Mouse (Mus musculus) midbrain, embryonic 10.5 days (tissue): Measurements from ENCODE around the gene Mdp1. TPM values are rescaled to one million over a fixed set of nuclear protein-coding genes. Genes with fewer than 3 reads are reported as not detected.

Experiments
- polyA plus RNA-seq: library from polyadenylated mRNA; unstranded; fragments of >200 nt; fragmentation: Nextera tagmentation; extraction: Ambion mirVana; gene quantifications from 2 replicates; pipeline ENCODE4 v1.2.1, GENCODE M21; 2016

Gene Mdp1
- polyA plus RNA-seq, 1 experiment from 2014 or later: 65.3 TPM

Other genes starting within 250 kb of the Mdp1 start
- 60.9 and 64.5 TPM in 2 replicates for gene Dhrs4, start 181.8 kb downstream of the Mdp1 start, polyA plus RNA-seq
- 5.2 and 6.6 TPM in 2 replicates for gene Carmil3, start 169.9 kb downstream of the Mdp1 start, polyA plus RNA-seq
- gene Cpne6, start 150.1 kb downstream of the Mdp1 start, polyA plus RNA-seq: 0.36 and 0.48 TPM in 2 replicates
- gene Nrl, start 135.5 kb downstream of the Mdp1 start, polyA plus RNA-seq: not detected in 2 replicates
- gene Pck2, start 120.2 kb downstream of the Mdp1 start, polyA plus RNA-seq: 16.5 and 18.5 TPM in 2 replicates
- 78.5 and 90.8 TPM in 2 replicates for gene Dcaf11, start 100.5 kb downstream of the Mdp1 start, polyA plus RNA-seq
- gene A730061H03Rik, start 100.1 kb downstream of the Mdp1 start, polyA plus RNA-seq: 0.30 TPM in 1 of 2 replicates, not detected in the other
- gene Fitm1, start 84.9 kb downstream of the Mdp1 start, polyA plus RNA-seq: 0.14 and 0.25 TPM in 2 replicates
- gene Psme1, start 82.4 kb downstream of the Mdp1 start, polyA plus RNA-seq: 88.7 and 97.9 TPM in 2 replicates
- gene Emc9, start 75.2 kb downstream of the Mdp1 start, polyA plus RNA-seq: 7.9 and 8.0 TPM in 2 replicates
- gene Psme2, start 69.4 kb downstream of the Mdp1 start, polyA plus RNA-seq: 171 and 184 TPM in 2 replicates
- 15.4 and 21.0 TPM in 2 replicates for gene Rnf31, start 68.8 kb downstream of the Mdp1 start, polyA plus RNA-seq
- 6.5 and 6.9 TPM in 2 replicates for gene Irf9, start 56.9 kb downstream of the Mdp1 start, polyA plus RNA-seq
- gene Rec8, start 42.5 kb downstream of the Mdp1 start, polyA plus RNA-seq: 4.1 and 5.5 TPM in 2 replicates
- gene Ipo4, start 24.6 kb downstream of the Mdp1 start, polyA plus RNA-seq: 94.1 and 100 TPM in 2 replicates
- gene Gm49378, start 22.6 kb downstream of the Mdp1 start, polyA plus RNA-seq: 1.1 and 1.2 TPM in 2 replicates
- gene Tm9sf1, start 16.7 kb downstream of the Mdp1 start, polyA plus RNA-seq: 74.7 and 77.1 TPM in 2 replicates
- 0.75 and 0.79 TPM in 2 replicates for gene Tssk4, start 10.3 kb downstream of the Mdp1 start, polyA plus RNA-seq
- gene Gmpr2, start 11.4 kb upstream of the Mdp1 start, polyA plus RNA-seq: 63.5 and 65.0 TPM in 2 replicates
- 610 and 632 TPM in 2 replicates for gene Nedd8, start 11.6 kb upstream of the Mdp1 start, polyA plus RNA-seq
- gene Tinf2, start 21.3 kb upstream of the Mdp1 start, polyA plus RNA-seq: 70.5 and 74.5 TPM in 2 replicates
- gene Tgm1, start 53.4 kb upstream of the Mdp1 start, polyA plus RNA-seq: 0.27 and 0.42 TPM in 2 replicates
- 30.1 and 34.4 TPM in 2 replicates for gene Rabggta, start 61.8 kb upstream of the Mdp1 start, polyA plus RNA-seq
- 67.6 and 71.2 TPM in 2 replicates for gene Dhrs1, start 85.2 kb upstream of the Mdp1 start, polyA plus RNA-seq
- 50.6 and 60.8 TPM in 2 replicates for gene Nop9, start 85.2 kb upstream of the Mdp1 start, polyA plus RNA-seq
- 0.22 and 0.23 TPM in 2 replicates for gene Cideb, start 98.0 kb upstream of the Mdp1 start, polyA plus RNA-seq
- gene Ltb4r2, start 100.9 kb upstream of the Mdp1 start, polyA plus RNA-seq: 0.06 and 0.22 TPM in 2 replicates
- 0.25 and 0.30 TPM in 2 replicates for gene Ltb4r1, start 105.5 kb upstream of the Mdp1 start, polyA plus RNA-seq
- gene Adcy4, start 123.6 kb upstream of the Mdp1 start, polyA plus RNA-seq: 5.4 and 6.5 TPM in 2 replicates
- 6.9 and 7.1 TPM in 2 replicates for gene Ripk3, start 128.4 kb upstream of the Mdp1 start, polyA plus RNA-seq
- gene Nfatc4, start 162.6 kb upstream of the Mdp1 start, polyA plus RNA-seq: 22.0 and 24.6 TPM in 2 replicates
- gene Nynrin, start 193.5 kb upstream of the Mdp1 start, polyA plus RNA-seq: 22.3 and 25.1 TPM in 2 replicates
- gene Cbln3, start 223.9 kb upstream of the Mdp1 start, polyA plus RNA-seq: 0.14 and 0.16 TPM in 2 replicates
- 23.2 and 24.7 TPM in 2 replicates for gene Khnyn, start 224.4 kb upstream of the Mdp1 start, polyA plus RNA-seq
- 27.5 and 31.5 TPM in 2 replicates for gene Sdr39u1, start 239.8 kb upstream of the Mdp1 start, polyA plus RNA-seq